Mouse (Mus musculus) retina, embryonic 14.5 days (tissue): ENCODE results near the gene Hist1h4c.
A peak's percentile ranks its signal among the peaks of the same experiment; 100 is the strongest.
"Not testable (repeated sequence)": the region's sequence is repeated elsewhere in the genome, so short reads cannot be mapped to it uniquely, and the experiment has no call there.

Experiments used
- DNase-seq: peaks from one replicate; pipeline ENCODE4 v3.0.0-alpha.2; 2015; ENCODE audit warnings: low spot score

Hist1h4c gene

GRCm38 (mm10) chr13:23729192-23729525 lies 30.9 kb upstream of the Hist1h4c start:
- DNase-seq = no peak

DNA sequence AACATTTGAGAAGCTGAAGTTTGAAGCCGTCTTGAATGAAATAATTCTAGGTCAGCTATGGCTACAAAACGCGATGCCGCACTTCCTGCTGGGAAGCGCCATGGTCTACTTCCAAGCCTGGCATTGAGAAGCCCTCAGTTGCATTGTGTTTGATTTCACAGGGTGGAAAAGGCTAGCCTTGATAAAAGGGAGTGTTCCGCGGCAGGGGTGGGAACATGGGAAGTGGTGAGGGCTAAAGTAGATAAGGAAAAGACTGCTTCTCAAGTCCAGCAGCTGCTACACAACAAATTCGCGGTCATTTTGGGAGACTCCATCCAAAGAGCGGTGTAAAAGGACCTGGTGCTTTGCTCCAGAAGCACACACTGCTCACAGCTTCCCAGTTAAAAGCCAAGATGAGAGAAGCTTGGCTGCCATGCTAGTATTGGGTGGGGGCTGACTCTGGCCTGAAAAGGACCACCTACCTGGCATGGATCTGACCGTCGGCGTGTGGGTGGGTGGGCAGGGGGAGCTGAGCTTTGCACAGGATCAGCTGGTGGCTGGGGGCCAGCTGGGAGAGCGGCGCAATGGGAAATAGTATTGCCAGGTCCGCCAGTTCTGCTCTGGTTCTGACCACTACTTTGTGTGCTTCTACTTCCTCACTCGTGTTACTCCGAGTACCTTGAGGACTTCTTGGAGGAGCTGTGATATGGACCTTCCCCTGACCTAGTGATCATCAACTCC lies 30.4 kb upstream of the Hist1h4c start:
- DNase-seq = no peak

GRCm38 (mm10) chr13:23725213-23725612 lies 27.0 kb upstream of the Hist1h4c start:
- DNase-seq = no peak

- DNase-seq = no peak
These were observed 26.0 kb upstream of the Hist1h4c start for GRCm38 (mm10) chr13:23724239-23724638.

GRCm38 (mm10) chr13:23717593-23718245 lies 19.5 kb upstream of the Hist1h4c start:
- DNase-seq = not testable (repeated sequence)

DNA sequence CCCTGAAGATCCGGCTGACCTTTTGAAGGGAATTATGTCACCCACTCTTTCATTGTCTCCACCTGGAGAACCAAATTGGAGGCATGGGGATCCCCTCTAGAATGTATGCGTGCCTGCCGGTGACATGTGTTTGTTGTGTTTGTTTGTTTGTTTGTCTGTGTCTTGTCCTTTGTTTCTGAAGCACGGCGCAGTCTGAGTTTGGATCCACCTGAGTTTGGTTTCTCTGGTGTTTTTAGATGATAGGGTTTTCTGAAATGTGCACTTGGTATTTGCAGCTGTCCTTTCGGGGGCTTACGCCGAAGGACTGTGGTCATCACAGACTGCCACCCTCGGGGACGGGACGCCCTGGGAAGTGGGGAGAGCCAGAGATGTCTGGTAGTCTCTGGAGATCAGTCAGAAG lies 18.9 kb upstream of the Hist1h4c start:
- no peak for DNase-seq

- no peak for DNase-seq
These were observed 18.2 kb upstream of the Hist1h4c start for GRCm38 (mm10) chr13:23716261-23717042.

- peak; percentile 66 for DNase-seq
These were observed 12.3 kb upstream of the Hist1h4c start, which contains the start of gene Hfe for GRCm38 (mm10) chr13:23710374-23711089. Gene Hfe, minus strand, starts transcription at chr13:23710854.

DNA sequence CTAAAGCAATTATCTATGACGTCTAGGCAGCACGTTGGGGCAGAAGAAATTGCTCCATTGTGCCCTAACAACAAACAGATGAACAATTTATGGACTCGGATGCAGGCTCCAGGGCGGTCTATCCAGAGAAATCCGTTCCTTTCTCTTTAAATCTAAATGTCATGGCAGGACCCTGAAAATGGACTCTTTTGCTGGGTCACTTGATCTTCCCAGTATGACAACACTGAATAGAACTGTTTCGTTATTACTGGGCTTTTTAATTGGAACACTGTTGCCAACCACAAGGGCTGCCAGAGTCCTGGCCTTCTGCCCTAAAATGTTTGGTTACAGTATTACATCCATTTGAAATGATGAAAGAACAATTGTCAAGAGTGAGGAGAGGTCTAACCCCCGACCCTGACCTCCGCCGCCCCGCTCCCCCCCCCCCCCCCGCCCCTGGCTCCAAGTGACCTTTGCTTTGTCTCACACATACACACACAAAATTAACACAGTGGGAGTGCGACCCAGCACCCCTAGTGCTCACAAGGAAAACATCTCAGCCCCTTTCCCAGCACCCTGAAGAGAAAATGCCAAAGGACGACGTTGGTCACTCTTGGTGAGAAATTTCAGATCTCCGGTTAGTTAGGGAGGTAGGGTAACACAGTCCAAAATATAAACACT lies 11.6 kb upstream of the Hist1h4c start:
- DNase-seq = no peak

- no peak for DNase-seq
These were observed 10.4 kb upstream of the Hist1h4c start for GRCm38 (mm10) chr13:23708654-23709053.

- DNase-seq = no peak
These were observed 9.8 kb upstream of the Hist1h4c start for GRCm38 (mm10) chr13:23708041-23708440.

DNA sequence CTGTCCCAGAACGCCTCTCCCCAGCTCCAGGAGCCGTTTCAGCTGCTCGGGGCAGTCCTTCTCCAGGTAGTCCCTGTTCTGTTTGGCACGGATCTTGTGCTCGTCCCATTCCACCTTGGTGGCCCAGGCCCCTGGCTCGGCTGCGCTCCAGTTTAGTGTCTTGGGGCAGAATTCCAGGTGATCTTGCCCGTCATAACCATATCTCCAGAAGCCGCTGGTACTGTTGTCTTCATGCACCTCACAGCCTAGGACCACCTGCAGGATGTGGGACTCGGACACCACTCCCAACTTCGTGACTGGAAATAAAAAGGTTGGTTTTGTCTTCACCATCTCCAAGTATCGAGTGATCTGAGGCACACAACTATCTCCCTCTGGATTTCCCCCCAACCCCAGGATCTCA lies 8.5 kb upstream of the Hist1h4c start:
- DNase-seq = no peak

- DNase-seq = no peak
These were observed 7.6 kb upstream of the Hist1h4c start for GRCm38 (mm10) chr13:23705751-23706356.

DNA sequence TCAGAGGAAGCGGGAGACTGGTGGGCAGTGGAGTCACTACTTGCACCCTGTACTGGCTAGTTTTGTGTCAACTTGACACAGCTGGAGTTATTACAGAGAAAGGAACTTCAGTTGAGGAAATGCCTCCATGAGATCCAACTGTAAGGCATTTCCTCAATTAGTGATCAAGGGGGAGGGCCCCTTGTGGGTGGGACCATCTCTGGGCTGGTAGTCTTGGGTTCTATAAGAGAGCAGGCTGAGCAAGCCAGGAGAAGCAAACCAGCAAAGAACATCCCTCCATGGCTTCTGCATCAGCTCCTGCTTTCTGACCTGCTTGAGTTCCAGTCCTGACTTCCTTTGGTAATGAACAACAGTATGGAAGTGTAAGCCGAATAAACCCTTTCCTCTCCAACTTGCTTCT lies 4.5 kb upstream of the Hist1h4c start:
- not testable (repeated sequence) for DNase-seq

- no peak for DNase-seq
These were observed 4.0 kb upstream of the Hist1h4c start for GRCm38 (mm10) chr13:23702220-23702619.

- DNase-seq = peak; percentile 91
These were observed 2.7 kb upstream of the Hist1h4c start for GRCm38 (mm10) chr13:23700786-23701520.

- no peak for DNase-seq
These were observed 1.5 kb upstream of the Hist1h4c start for GRCm38 (mm10) chr13:23699767-23700166.

GRCm38 (mm10) chr13:23698996-23699395 lies 742 bp upstream of the Hist1h4c start:
- DNase-seq = peak; percentile 34

DNA sequence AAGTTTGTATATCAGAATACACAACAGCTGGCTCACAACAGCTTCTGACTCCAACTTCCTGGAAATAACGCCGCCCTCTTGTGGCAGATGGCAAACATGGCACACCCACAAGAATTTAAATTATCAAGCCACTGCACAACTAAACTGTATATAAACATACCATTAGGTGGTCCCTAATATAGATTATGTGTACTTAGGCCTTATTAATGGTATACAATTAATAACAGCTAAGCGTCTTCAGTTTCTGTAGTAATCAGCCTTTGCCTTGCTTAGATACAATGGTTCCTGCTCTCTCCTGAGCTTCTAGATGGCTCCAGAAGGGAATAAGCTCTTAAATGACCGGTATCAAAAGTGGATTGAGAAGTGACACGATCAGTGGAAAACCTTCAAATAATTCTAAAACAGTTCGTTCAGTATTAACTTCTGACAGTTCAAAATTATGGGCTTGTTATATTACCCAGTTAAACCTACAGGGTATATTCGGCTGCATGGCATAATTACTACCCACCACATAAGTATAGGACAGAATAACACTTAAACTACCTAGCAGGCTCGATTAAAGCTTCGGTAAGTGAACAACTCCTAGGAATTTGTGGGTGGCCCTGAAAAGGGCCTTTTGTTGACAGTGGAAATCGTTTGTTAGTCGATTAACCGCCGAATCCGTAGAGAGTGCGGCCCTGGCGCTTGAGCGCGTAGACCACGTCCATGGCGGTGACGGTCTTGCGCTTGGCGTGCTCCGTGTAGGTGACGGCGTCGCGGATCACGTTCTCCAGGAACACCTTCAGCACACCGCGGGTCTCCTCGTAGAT lies 559 bp downstream of the Hist1h4c start:
- DNase-seq = peak; percentile 80

GRCm38 (mm10) chr13:23696061-23696474 lies 2.2 kb downstream of the Hist1h4c start:
- DNase-seq = no peak
